Mouse (Mus musculus) liver, adult 2 months (tissue): ENCODE data around the gene Tmem35b. TPM values are rescaled to one million over a fixed set of nuclear protein-coding genes. Genes with fewer than 3 reads are reported as not detected.
A peak's percentile ranks its signal among the peaks of the same experiment; 100 is the strongest.

ENCODE experiments used
- DNase-seq: peaks from one replicate; pipeline ENCODE4 v3.0.0-alpha.2; 2011; ENCODE audit warnings: low read depth, low spot score; ENCODE audit errors: extremely low read depth
- H3K27ac ChIP-seq: fragments of 200-500 bp; replicated peaks from 2 replicates; pipeline ENCODE4 v1.5.1; 2012; ENCODE audit warnings: low read depth, mild to moderate bottlenecking, control low read depth, inconsistent platforms, low read length; ENCODE audit not compliant: insufficient read depth
- H3K27me3 ChIP-seq: fragments of 200-500 bp; 2 replicates; pipeline ENCODE4 v1.6.1; 2012; ENCODE audit warnings: mild to moderate bottlenecking, moderate library complexity, low read length, inconsistent platforms; ENCODE audit not compliant: control insufficient read depth, insufficient read depth
- H3K36me3 ChIP-seq: fragments of 200-500 bp; 2 replicates; pipeline ENCODE4 v1.6.1; 2012; ENCODE audit warnings: low read length, inconsistent platforms; ENCODE audit not compliant: control insufficient read depth, insufficient read depth
- H3K4me1 ChIP-seq: fragments of 200-500 bp; 2 replicates; pipeline ENCODE4 v1.6.1; 2011; ENCODE audit warnings: low read length; ENCODE audit not compliant: control insufficient read depth, insufficient read depth
- H3K4me3 ChIP-seq: fragments of 200-500 bp; 2 replicates; pipeline ENCODE4 v1.5.1; 2011; ENCODE audit warnings: low read depth, mild to moderate bottlenecking, control low read depth, low read length, moderate library complexity; ENCODE audit not compliant: insufficient read depth
- H3K79me2 ChIP-seq: fragments of 200-500 bp; 2 replicates; pipeline ENCODE4 v1.6.1; 2012; ENCODE audit warnings: inconsistent platforms, mild to moderate bottlenecking, low read length, moderate library complexity; ENCODE audit not compliant: control insufficient read depth, insufficient read depth
- H3K9ac ChIP-seq: fragments of 200-500 bp; 2 replicates; pipeline ENCODE4 v1.6.1; 2012; ENCODE audit warnings: low read depth, mild to moderate bottlenecking, control low read depth, inconsistent platforms, low read length
- CTCF ChIP-seq: fragments of 200-500 bp; IDR thresholded peaks from 2 replicates; pipeline ENCODE4 v1.5.1; 2011; ENCODE audit warnings: low read depth, low read length, control low read depth
- POLR2A ChIP-seq: fragments of 200-500 bp; IDR thresholded peaks from 2 replicates; pipeline ENCODE4 v1.6.1; 2011; ENCODE audit warnings: low read length, control low read depth; ENCODE audit not compliant: insufficient read depth; ENCODE audit errors: extremely low read depth
- whole genome bisulfite sequencing: fragments of 180-500 bp; shearing (Covaris S2); methylation state at CpG from one replicate; pipeline ENCODE4 v1.1.7; 2018; 5-methylcytosine and 5-hydroxymethylcytosine counted together
- polyA plus RNA-seq: library from polyadenylated mRNA; depleted of rRNA; stranded (reverse); fragments of >200 nt; gene quantifications from 2 replicates; pipeline ENCODE4 v1.2.3, GENCODE M21; 2012
- total RNA-seq: library from RNA; depleted of rRNA; stranded (reverse); fragments of >200 nt; gene quantifications from 2 replicates; pipeline ENCODE4 v1.2.3, GENCODE M21; 2014

Gene Tmem35b
- total and polyA plus RNA-seq, 2 experiments: 11.5 to 11.8 TPM

- under 1% methylated on average over 45 of the region's 67 CpGs for WGBS
- TF ChIP-seq CTCF (no peak), POLR2A (no peak)
- peaks cover 16% of the 10 kb centered on the region for H3K27me3 ChIP-seq
- peak within 1 kb of the TSS; percentile 37; the same call in 1 of the 2 replicates for H3K9ac ChIP-seq
- H3K27ac ChIP-seq: no peak within 1 kb of the TSS
- DNase-seq: no peak
- H3K4me1 ChIP-seq: 0 out of 2 replicates have a peak, but pooled peaks cover 3% of the 10 kb centered on the region
- peak within 1 kb of the TSS; percentile 48; the same call in 1 of the 2 replicates for H3K4me3 ChIP-seq
- H3K36me3 ChIP-seq: no peaks in the 10 kb centered on the region
- no peaks in the 10 kb centered on the region for H3K79me2 ChIP-seq
Measured at GRCm38 (mm10) chr4:127168914-127169345, 45.4 kb downstream of the Tmem35b start, which contains the start of gene Dlgap3. TSS of gene Dlgap3 (plus strand) at chr4:127169204.

- Histone ChIP-seq H3K27me3 (peaks cover 16% of the 10 kb centered on the region), H3K79me2 (no peaks in the 10 kb centered on the region), H3K27ac (no peak overlapping the region), H3K36me3 (no peaks in the 10 kb centered on the region), H3K9ac (peak overlapping the region; percentile 37; the same call in 1 of the 2 replicates), H3K4me1 (0 out of 2 replicates have a peak, but pooled peaks cover 3% of the 10 kb centered on the region), H3K4me3 (peak overlapping the region; percentile 48; the same call in 1 of the 2 replicates)
- WGBS: 7% methylated on average over 49 of the region's 51 CpGs
- no peak for TF ChIP-seq POLR2A
- TF ChIP-seq CTCF: no peak
- DNase-seq: no peak
Measured at GRCm38 (mm10) chr4:127169346-127170221, 46.1 kb downstream of the Tmem35b start.

GRCm38 (mm10) chr4:127170866-127171265 is 47.4 kb downstream of the Tmem35b start:
- H3K27me3 ChIP-seq: peaks cover 16% of the 10 kb centered on the region
- no peaks in the 10 kb centered on the region for H3K36me3 ChIP-seq
- H3K4me3 ChIP-seq: no peak overlapping the region
- no peak overlapping the region for H3K9ac ChIP-seq
- WGBS: 76% methylated on average over 5 of the region's 5 CpGs
- TF ChIP-seq POLR2A (no peak), CTCF (no peak)
- no peak overlapping the region for H3K27ac ChIP-seq
- H3K4me1 ChIP-seq: 0 out of 2 replicates have a peak, but pooled peaks cover 3% of the 10 kb centered on the region
- no peak for DNase-seq
- no peaks in the 10 kb centered on the region for H3K79me2 ChIP-seq

- Histone ChIP-seq H3K27me3 (peaks cover 16% of the 10 kb centered on the region), H3K27ac (no peak overlapping the region), H3K36me3 (no peaks in the 10 kb centered on the region), H3K4me1 (0 out of 2 replicates have a peak, but pooled peaks cover 3% of the 10 kb centered on the region), H3K9ac (no peak overlapping the region), H3K4me3 (no peak overlapping the region), H3K79me2 (no peaks in the 10 kb centered on the region)
- no peak for TF ChIP-seq POLR2A
- TF ChIP-seq CTCF: no peak
- WGBS: 65% methylated on average over 4 of the region's 4 CpGs
- no peak for DNase-seq
Measured at GRCm38 (mm10) chr4:127171341-127171905, 47.9 kb downstream of the Tmem35b start.

GRCm38 (mm10) chr4:127172119-127172518 is 48.6 kb downstream of the Tmem35b start:
- Histone ChIP-seq H3K4me1 (0 out of 2 replicates have a peak, but pooled peaks cover 3% of the 10 kb centered on the region), H3K36me3 (no peaks in the 10 kb centered on the region), H3K27me3 (peaks cover 16% of the 10 kb centered on the region), H3K79me2 (no peaks in the 10 kb centered on the region), H3K27ac (no peak overlapping the region), H3K9ac (no peak overlapping the region), H3K4me3 (no peak overlapping the region)
- WGBS: 51% methylated on average over 7 of the region's 7 CpGs
- DNase-seq: no peak
- TF ChIP-seq POLR2A (no peak), CTCF (no peak)
